ENCODE assay signal across 9 mouse cellular contexts in the genomic region with DNA sequence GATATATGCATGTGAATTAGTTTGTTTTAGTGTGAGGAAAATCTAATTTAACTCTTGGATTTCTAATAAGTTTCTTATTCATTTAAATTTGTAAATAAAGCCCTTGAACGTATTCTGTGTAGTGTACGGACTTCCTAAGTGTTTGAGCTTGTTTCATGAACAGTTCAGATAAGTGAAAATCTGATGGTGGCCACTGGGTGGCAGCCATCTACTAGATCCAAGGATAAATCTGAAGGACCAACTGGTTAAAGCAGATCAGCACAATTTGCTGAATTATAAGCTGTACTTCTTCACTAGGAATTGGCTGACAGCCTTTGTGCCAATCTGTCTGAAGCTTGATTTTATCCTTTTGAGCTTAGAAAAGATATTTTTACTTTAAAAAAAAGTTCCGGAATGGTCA.
DNase-seq lines count a peak whose midpoint lies in the region; ATAC-seq and TF ChIP-seq lines count a peak whose summit lies in the region.
"Had no signal": no experiment of that assay in that cellular context is flagged by ENCODE, and none has a peak within 500 bp of the region (broad histone marks: within the 10 kb centered on the region; RNA-seq: fewer than 3 reads in every experiment).

No protein-coding gene starts in this region.

- H3K27me3 ChIP-seq in heart, embryonic 10.5 days (ENCODE audit: insufficient read depth, poor library complexity, severe bottlenecking), result no peaks in the 10 kb centered on the region
- no peaks in the 10 kb centered on the region for H3K27me3 ChIP-seq in kidney, postnatal 0 days (ENCODE audit: insufficient read depth, low read length)
- H3K27me3 ChIP-seq in limb, embryonic 12.5 days, result no peaks in the 10 kb centered on the region
- H3K27me3 ChIP-seq: liver, embryonic 15.5 days had no signal

- no peaks in the 10 kb centered on the region for H3K9me3 ChIP-seq in heart, embryonic 10.5 days
- no peaks in the 10 kb centered on the region for H3K9me3 ChIP-seq in kidney, postnatal 0 days (replicated peaks; ENCODE audit: low read length)
- no peaks in the 10 kb centered on the region for H3K9me3 ChIP-seq in limb, embryonic 12.5 days
- H3K9me3 ChIP-seq: liver, embryonic 15.5 days had no signal

- no peak overlapping the region for H3K4me3 ChIP-seq in heart, embryonic 10.5 days
- H3K4me3 ChIP-seq in kidney, postnatal 0 days (replicated peaks; ENCODE audit: low read depth, low read length), result no peak overlapping the region
- H3K4me3 ChIP-seq in limb, embryonic 12.5 days (replicated peaks), result no peak overlapping the region
- H3K4me3 ChIP-seq: liver, embryonic 15.5 days had no signal

- WGBS in heart, embryonic 10.5 days, result 62% methylated on average over 3 of the region's 3 CpGs
- WGBS in kidney, postnatal 0 days, result 66% methylated on average over 3 of the region's 3 CpGs
- WGBS in limb, embryonic 12.5 days, result 76% methylated on average over 3 of the region's 3 CpGs

- no peaks in the 10 kb centered on the region for H3K36me3 ChIP-seq in heart, embryonic 10.5 days
- H3K36me3 ChIP-seq in kidney, postnatal 0 days (ENCODE audit: insufficient read depth, low read length), result no peaks in the 10 kb centered on the region
- H3K36me3 ChIP-seq in limb, embryonic 12.5 days, result no peaks in the 10 kb centered on the region
- H3K36me3 ChIP-seq: liver, embryonic 15.5 days had no signal

- no peak overlapping the region for H3K9ac ChIP-seq in kidney, postnatal 0 days (ENCODE audit: low read depth, low read length)
- H3K9ac ChIP-seq in limb, embryonic 12.5 days (replicated peaks), result no peak overlapping the region
- H3K9ac ChIP-seq: liver, embryonic 15.5 days had no signal

- H3K27ac ChIP-seq in heart, embryonic 10.5 days, result no peak overlapping the region
- no peak overlapping the region for H3K27ac ChIP-seq in kidney, postnatal 0 days
- H3K27ac ChIP-seq in limb, embryonic 12.5 days, result no peak overlapping the region
- H3K27ac ChIP-seq: liver, embryonic 15.5 days had no signal

- peak; percentile 31 for DNase-seq in heart, adult 8-10 months (ENCODE audit: low spot score)
- DNase-seq in heart, embryonic 10.5 days (ENCODE audit: low spot score), result no peak
- DNase-seq in NIH3T3 (ENCODE audit: low read depth), result peak; percentile 81
- DNase-seq in cerebellum, adult 9-11 months, result peak; percentile 46
- DNase-seq in kidney, postnatal 0 days (ENCODE audit: low spot score), result peak; percentile 85
- peak; percentile 19 for DNase-seq in retina, postnatal 7 days (ENCODE audit: low read depth, low spot score)

- no peaks in the 10 kb centered on the region for H3K4me1 ChIP-seq in heart, embryonic 10.5 days
- H3K4me1 ChIP-seq in kidney, postnatal 0 days (replicated peaks; ENCODE audit: insufficient read depth, low read length), result no peaks in the 10 kb centered on the region
- H3K4me1 ChIP-seq in limb, embryonic 12.5 days (replicated peaks), result no peaks in the 10 kb centered on the region

- peak; percentile 96 for ATAC-seq in frontal cortex, adult (ENCODE audit: low TSS enrichment)
- ATAC-seq in kidney, postnatal 0 days (replicated peaks; ENCODE audit: low FRiP score, low read depth), result no peak
- ATAC-seq in limb, embryonic 12.5 days (ENCODE audit: insufficient number of reproducible peaks, insufficient read depth, low FRiP score, low TSS enrichment, low read depth), result 0 out of 2 replicates have a peak, but pooled peaks have one; percentile 47

- TF ChIP-seq CTCF in kidney, postnatal 0 days (IDR thresholded peaks at IDR 0.05; ENCODE audit: low read depth), result peak; percentile 79

- no peak overlapping the region for H3K4me2 ChIP-seq in kidney, postnatal 0 days (ENCODE audit: low read length)
- H3K4me2 ChIP-seq in limb, embryonic 12.5 days, result no peak overlapping the region
- H3K4me2 ChIP-seq: liver, embryonic 15.5 days had no signal
